In the genomic region with DNA sequence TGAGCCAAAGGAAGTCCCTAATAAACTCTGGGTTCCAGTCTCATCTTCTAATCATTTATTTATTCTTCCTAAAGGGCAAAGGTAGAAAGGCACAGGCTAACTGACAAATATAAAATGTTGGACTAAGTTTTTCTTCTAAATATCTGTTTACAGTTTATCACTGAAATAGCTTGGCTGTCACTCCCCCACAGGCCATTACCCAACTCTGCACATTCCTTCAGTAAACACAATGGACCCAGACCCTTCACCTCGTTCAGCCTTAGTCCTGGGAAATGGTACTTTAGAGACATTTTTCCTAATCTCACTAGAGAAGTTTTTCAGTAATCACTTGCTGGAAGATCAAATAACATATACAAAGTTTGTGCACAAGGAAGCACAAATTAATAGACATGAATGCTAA, we compare ENCODE assay signal across 29 mouse cellular contexts.
DNase-seq lines count a peak whose midpoint lies in the region; ATAC-seq and TF ChIP-seq lines count a peak whose summit lies in the region.
"Had no signal": no experiment of that assay in that cellular context is flagged by ENCODE, and none has a peak within 500 bp of the region (broad histone marks: within the 10 kb centered on the region; RNA-seq: fewer than 3 reads in every experiment).

No protein-coding gene starts in this region.

- H3K27ac ChIP-seq in kidney, adult 2 months (ENCODE audit: insufficient read depth, low read depth, low read length), result no peak overlapping the region
- peak overlapping the region; percentile 64; the same call in 1 of the 2 replicates for H3K27ac ChIP-seq in kidney, embryonic 16.5 days (ENCODE audit: low read length)
- H3K27ac ChIP-seq in liver, adult 2 months (replicated peaks; ENCODE audit: insufficient read depth, low read depth, low read length), result no peak overlapping the region
- no peak overlapping the region for H3K27ac ChIP-seq in liver, embryonic 12.5 days
- H3K27ac ChIP-seq: embryonic facial prominence, embryonic 10.5 days; embryonic facial prominence, embryonic 13.5 days; forebrain, embryonic 12.5 days; forebrain, embryonic 15.5 days; heart, embryonic 15.5 days; hindbrain, embryonic 10.5 days; hindbrain, embryonic 13.5 days had no signal

- H3K9ac ChIP-seq in kidney, embryonic 16.5 days (replicated peaks; ENCODE audit: low read length), result no peak overlapping the region
- no peak overlapping the region for H3K9ac ChIP-seq in liver, adult 2 months (ENCODE audit: low read depth, low read length)
- H3K9ac ChIP-seq in liver, embryonic 12.5 days, result no peak overlapping the region
- H3K9ac ChIP-seq: embryonic facial prominence, embryonic 13.5 days; forebrain, embryonic 12.5 days; forebrain, embryonic 15.5 days; heart, embryonic 12.5 days; heart, embryonic 15.5 days; hindbrain, embryonic 13.5 days had no signal

- H3K9me3 ChIP-seq in kidney, embryonic 16.5 days (ENCODE audit: low read length), result no peaks in the 10 kb centered on the region
- no peaks in the 10 kb centered on the region for H3K9me3 ChIP-seq in liver, embryonic 12.5 days (replicated peaks)
- H3K9me3 ChIP-seq: embryonic facial prominence, embryonic 10.5 days; embryonic facial prominence, embryonic 13.5 days; forebrain, embryonic 12.5 days; forebrain, embryonic 15.5 days; heart, embryonic 12.5 days; heart, embryonic 15.5 days; hindbrain, embryonic 10.5 days; hindbrain, embryonic 13.5 days had no signal

- no peaks in the 10 kb centered on the region; the same call in 1 of the 2 replicates for H3K79me2 ChIP-seq in liver, adult 2 months (ENCODE audit: control insufficient read depth, insufficient read depth, low read length)

- WGBS in kidney, adult 2 months, result 20% methylated on average over 1 of the region's 1 CpGs
- WGBS in kidney, embryonic 16.5 days, result 22% methylated on average over 1 of the region's 1 CpGs
- 20% methylated on average over 1 of the region's 1 CpGs for WGBS in liver, adult 2 months
- 22% methylated on average over 1 of the region's 1 CpGs for WGBS in liver, embryonic 12.5 days (ENCODE audit: insufficient replicate concordance)

- H3K4me1 ChIP-seq in kidney, adult 2 months (ENCODE audit: control insufficient read depth, insufficient read depth, low read length), result 0 out of 2 replicates have a peak, but pooled peaks cover 3% of the 10 kb centered on the region
- peaks cover 20% of the 10 kb centered on the region for H3K4me1 ChIP-seq in kidney, embryonic 16.5 days (ENCODE audit: insufficient read depth, low read length)
- no peaks in the 10 kb centered on the region for H3K4me1 ChIP-seq in liver, adult 2 months (ENCODE audit: control insufficient read depth, insufficient read depth, low read length)
- no peaks in the 10 kb centered on the region for H3K4me1 ChIP-seq in liver, embryonic 12.5 days
- H3K4me1 ChIP-seq: forebrain, embryonic 12.5 days had no signal

- no peak for TF ChIP-seq POLR2A in kidney, adult 2 months (IDR thresholded peaks at IDR 0.05; ENCODE audit: low read depth, low read length)
- no peak for TF ChIP-seq POLR2A in liver, adult 2 months (IDR thresholded peaks at IDR 0.05; ENCODE audit: extremely low read depth, insufficient read depth, low read length)

- no peaks in the 10 kb centered on the region for H3K36me3 ChIP-seq in kidney, adult 2 months (ENCODE audit: control insufficient read depth, insufficient read depth, low read length)
- H3K36me3 ChIP-seq in kidney, embryonic 16.5 days (ENCODE audit: insufficient read depth, low read length), result no peaks in the 10 kb centered on the region
- H3K36me3 ChIP-seq in liver, adult 2 months (ENCODE audit: control insufficient read depth, insufficient read depth, low read length), result no peaks in the 10 kb centered on the region
- no peaks in the 10 kb centered on the region for H3K36me3 ChIP-seq in liver, embryonic 12.5 days
- H3K36me3 ChIP-seq: embryonic facial prominence, embryonic 10.5 days; embryonic facial prominence, embryonic 13.5 days; forebrain, embryonic 12.5 days; forebrain, embryonic 15.5 days; heart, embryonic 12.5 days; heart, embryonic 15.5 days; hindbrain, embryonic 10.5 days; hindbrain, embryonic 13.5 days had no signal

- no peak for TF ChIP-seq CTCF in kidney, adult 2 months (conservative IDR thresholded peaks at IDR 0.05; ENCODE audit: insufficient read depth, insufficient read length, low read depth, low read length)
- no peak for TF ChIP-seq CTCF in liver, adult 2 months (IDR thresholded peaks at IDR 0.05; ENCODE audit: low read depth, low read length)

- no peak overlapping the region for H3K4me3 ChIP-seq in kidney, adult 2 months (ENCODE audit: insufficient read depth, low read depth, low read length)
- no peak overlapping the region for H3K4me3 ChIP-seq in kidney, embryonic 16.5 days (ENCODE audit: low read length)
- no peak overlapping the region for H3K4me3 ChIP-seq in liver, adult 2 months (ENCODE audit: insufficient read depth, low read depth, low read length)
- H3K4me3 ChIP-seq in liver, embryonic 12.5 days, result no peak overlapping the region
- H3K4me3 ChIP-seq: embryonic facial prominence, embryonic 10.5 days; embryonic facial prominence, embryonic 13.5 days; erythroblast, embryonic 14.5 days; forebrain, embryonic 12.5 days; forebrain, embryonic 15.5 days; heart, embryonic 12.5 days; heart, embryonic 15.5 days; hindbrain, embryonic 10.5 days; hindbrain, embryonic 13.5 days had no signal

- ATAC-seq in kidney, embryonic 16.5 days (ENCODE audit: low FRiP score, low TSS enrichment), result no peak
- ATAC-seq in liver, embryonic 12.5 days, result no peak
- ATAC-seq: activated CD4-positive, CD25-positive, alpha-beta regulatory T cell, adult 4 months; forebrain, embryonic 15.5 days had no signal

- peak; percentile 53 for DNase-seq in kidney, adult 2 months
- DNase-seq in kidney, adult 18-20 months, result no peak
- no peak for DNase-seq in kidney, postnatal 36 days
- peak; percentile 39 for DNase-seq in liver, adult 2 months (ENCODE audit: extremely low read depth, low read depth, low spot score)
- DNase-seq in adipocyte (ENCODE audit: low spot score), result peak; percentile 32
- DNase-seq in thymus, postnatal 25 days, result no peak
- DNase-seq: adrenal gland, adult 2 months; adrenal gland, postnatal 14 days; cerebellum, adult 11-12 months; cerebellum, adult 8-10 months; cerebellum, postnatal 10 days; cerebellum, postnatal 36 days; embryo, embryonic 11 days; gastrocnemius, postnatal 25 days; heart, adult 18-20 months; heart, postnatal 10 days; heart, postnatal 36 days had no signal

- no peaks in the 10 kb centered on the region for H3K27me3 ChIP-seq in kidney, adult 2 months (replicated peaks; ENCODE audit: control insufficient read depth, insufficient read depth, low read length)
- no peaks in the 10 kb centered on the region for H3K27me3 ChIP-seq in kidney, embryonic 16.5 days (ENCODE audit: insufficient read depth, low read length)
- H3K27me3 ChIP-seq in liver, adult 2 months (ENCODE audit: control insufficient read depth, insufficient read depth, low read length), result no peaks in the 10 kb centered on the region
- no peaks in the 10 kb centered on the region for H3K27me3 ChIP-seq in liver, embryonic 12.5 days (replicated peaks)
- H3K27me3 ChIP-seq: embryonic facial prominence, embryonic 13.5 days; forebrain, embryonic 12.5 days; forebrain, embryonic 15.5 days; heart, embryonic 15.5 days; hindbrain, embryonic 13.5 days had no signal

- H3K4me2 ChIP-seq in kidney, embryonic 16.5 days (replicated peaks; ENCODE audit: low read depth, low read length), result no peak overlapping the region
- H3K4me2 ChIP-seq in liver, embryonic 12.5 days, result no peak overlapping the region
- H3K4me2 ChIP-seq: embryonic facial prominence, embryonic 13.5 days; forebrain, embryonic 12.5 days; forebrain, embryonic 15.5 days; heart, embryonic 12.5 days; heart, embryonic 15.5 days; hindbrain, embryonic 13.5 days had no signal

Comparison
In these comparisons a context has a peak if more than half of its experiments do, and no peak if none do; other contexts are left out.
1. DNase-seq: peak in kidney, adult 2 months (single experiment), liver, adult 2 months (single experiment) and adipocyte (single experiment); none in kidney, adult 18-20 months (single experiment), kidney, postnatal 36 days (0 of 2) and thymus, postnatal 25 days (single experiment).